Mouse (Mus musculus): ENCODE results near the gene Fau. TPM values are rescaled to one million over a fixed set of nuclear protein-coding genes. Genes with fewer than 3 reads are reported as not detected.

Fau gene
- polyA plus RNA-seq, 1 experiment from 2014 or later, result 512 TPM

GRCm38 (mm10) chr19:6104476-6104875 lies 46.8 kb downstream of the Fau start:
- no peak for ATAC-seq
- no peaks in the 10 kb centered on the region for H3K36me3 ChIP-seq (ENCODE audit: control insufficient read depth, insufficient read depth)
- H3K9ac ChIP-seq (replicated peaks; ENCODE audit: low read depth, low read length), result no peak overlapping the region
- H3K27me3 ChIP-seq (replicated peaks; ENCODE audit: control insufficient read depth, insufficient read depth, low read length), result no peaks in the 10 kb centered on the region
- no peaks in the 10 kb centered on the region for H3K4me1 ChIP-seq (replicated peaks; ENCODE audit: control insufficient read depth, insufficient read depth, low read length)
- H3K4me2 ChIP-seq (ENCODE audit: low read length), result no peak overlapping the region
- H3K4me3 ChIP-seq (replicated peaks; ENCODE audit: low read length), result no peak overlapping the region
- H3K27ac ChIP-seq (ENCODE audit: low read length), result no peak overlapping the region
- no peaks in the 10 kb centered on the region for H3K9me3 ChIP-seq (ENCODE audit: control insufficient read depth, low read length)
- WGBS, result 81% methylated on average over 4 of the region's 4 CpGs

- Histone ChIP-seq H3K9ac (replicated peaks; ENCODE audit: low read depth, low read length) (no peak within 1 kb of the TSS), H3K36me3 (ENCODE audit: control insufficient read depth, insufficient read depth) (no peaks in the 10 kb centered on the region), H3K4me2 (ENCODE audit: low read length) (no peak within 1 kb of the TSS), H3K4me3 (replicated peaks; ENCODE audit: low read length) (no peak within 1 kb of the TSS), H3K27ac (ENCODE audit: low read length) (no peak within 1 kb of the TSS), H3K4me1 (replicated peaks; ENCODE audit: control insufficient read depth, insufficient read depth, low read length) (no peaks in the 10 kb centered on the region), H3K9me3 (ENCODE audit: control insufficient read depth, low read length) (no peaks in the 10 kb centered on the region), H3K27me3 (replicated peaks; ENCODE audit: control insufficient read depth, insufficient read depth, low read length) (no peaks in the 10 kb centered on the region)
- no peak for ATAC-seq
- 88% methylated on average over 7 of the region's 7 CpGs for WGBS
These were observed 47.9 kb downstream of the Fau start, which contains the start of gene Naaladl1 for GRCm38 (mm10) chr19:6105586-6105985. Gene Naaladl1 (plus strand): TSS chr19:6105782.

Small RNA genes within 50 kb of the gene (microRNA-seq; reads per million reads assigned to microRNA genes)
- 1.7 reads per million for gene Mir6988

Other genes starting within 250 kb of the Fau start
- 20.9 and 21.5 TPM in 2 replicates for gene Frmd8, start 182.6 kb upstream of the Fau start, polyA plus RNA-seq (2015; fragmentation: Nextera tagmentation; extraction: Ambion mirVana)
- gene Slc25a45, start 180.0 kb upstream of the Fau start, polyA plus RNA-seq (2015; fragmentation: Nextera tagmentation; extraction: Ambion mirVana), result 1.5 and 2.0 TPM in 2 replicates
- 11.0 and 13.7 TPM in 2 replicates for gene Tigd3, start 163.7 kb upstream of the Fau start, polyA plus RNA-seq (2015; fragmentation: Nextera tagmentation; extraction: Ambion mirVana)
- gene Dpf2, start 144.8 kb upstream of the Fau start, polyA plus RNA-seq (2015; fragmentation: Nextera tagmentation; extraction: Ambion mirVana), result 124 and 126 TPM in 2 replicates
- gene Cdc42ep2, start 133.0 kb upstream of the Fau start, polyA plus RNA-seq (2015; fragmentation: Nextera tagmentation; extraction: Ambion mirVana), result 11.1 and 12.4 TPM in 2 replicates
- 31.9 and 34.2 TPM in 2 replicates for gene Pola2, start 93.6 kb upstream of the Fau start, polyA plus RNA-seq (2015; fragmentation: Nextera tagmentation; extraction: Ambion mirVana)
- not detected in 2 replicates for gene Slc22a20, start 71.7 kb upstream of the Fau start, polyA plus RNA-seq (2015; fragmentation: Nextera tagmentation; extraction: Ambion mirVana)
- 1.3 and 2.2 TPM in 2 replicates for gene Capn1, start 41.9 kb upstream of the Fau start, polyA plus RNA-seq (2015; fragmentation: Nextera tagmentation; extraction: Ambion mirVana)
- gene Syvn1, start 11.3 kb upstream of the Fau start, polyA plus RNA-seq (2015; fragmentation: Nextera tagmentation; extraction: Ambion mirVana), result 22.6 and 30.3 TPM in 2 replicates
- 65.0 and 74.0 TPM in 2 replicates for gene Mrpl49, start 59 bp upstream of the Fau start, polyA plus RNA-seq (2015; fragmentation: Nextera tagmentation; extraction: Ambion mirVana)
- gene Znhit2, start 3.3 kb downstream of the Fau start, polyA plus RNA-seq (2015; fragmentation: Nextera tagmentation; extraction: Ambion mirVana), result 30.1 and 31.0 TPM in 2 replicates
- gene Tm7sf2, start 10.5 kb downstream of the Fau start, polyA plus RNA-seq (2015; fragmentation: Nextera tagmentation; extraction: Ambion mirVana), result 34.0 and 41.3 TPM in 2 replicates
- 85.9 and 88.5 TPM in 2 replicates for gene Vps51, start 19.4 kb downstream of the Fau start, polyA plus RNA-seq (2015; fragmentation: Nextera tagmentation; extraction: Ambion mirVana)
- gene Tmem262, start 22.2 kb downstream of the Fau start, polyA plus RNA-seq (2015; fragmentation: Nextera tagmentation; extraction: Ambion mirVana), result not detected in 2 replicates
- gene Gm28374, start 24.4 kb downstream of the Fau start, polyA plus RNA-seq (2015; fragmentation: Nextera tagmentation; extraction: Ambion mirVana), result 2.1 and 3.1 TPM in 2 replicates
- gene Zfpl1, start 27.1 kb downstream of the Fau start, polyA plus RNA-seq (2015; fragmentation: Nextera tagmentation; extraction: Ambion mirVana), result 83.3 and 85.7 TPM in 2 replicates
- gene Cdca5, start 27.1 kb downstream of the Fau start, polyA plus RNA-seq (2015; fragmentation: Nextera tagmentation; extraction: Ambion mirVana), result 16.5 and 16.7 TPM in 2 replicates
- gene AC131692.1, start 36.6 kb downstream of the Fau start, polyA plus RNA-seq (2015; fragmentation: Nextera tagmentation; extraction: Ambion mirVana), result not detected in 2 replicates
- 0.35 and 0.58 TPM in 2 replicates for gene Naaladl1, start 47.9 kb downstream of the Fau start, polyA plus RNA-seq (2015; fragmentation: Nextera tagmentation; extraction: Ambion mirVana)
- 46.4 and 50.5 TPM in 2 replicates for gene Sac3d1, start 60.8 kb downstream of the Fau start, polyA plus RNA-seq (2015; fragmentation: Nextera tagmentation; extraction: Ambion mirVana)
- gene Snx15, start 70.5 kb downstream of the Fau start, polyA plus RNA-seq (2015; fragmentation: Nextera tagmentation; extraction: Ambion mirVana), result 40.3 and 50.1 TPM in 2 replicates
- gene Batf2, start 83.1 kb downstream of the Fau start, polyA plus RNA-seq (2015; fragmentation: Nextera tagmentation; extraction: Ambion mirVana), result not detected in 2 replicates
- 69.9 and 92.6 TPM in 2 replicates for gene Arl2, start 83.7 kb downstream of the Fau start, polyA plus RNA-seq (2015; fragmentation: Nextera tagmentation; extraction: Ambion mirVana)
- not detected in 2 replicates for gene Majin, start 126.5 kb downstream of the Fau start, polyA plus RNA-seq (2015; fragmentation: Nextera tagmentation; extraction: Ambion mirVana)
- gene Gpha2, start 168.5 kb downstream of the Fau start, polyA plus RNA-seq (2015; fragmentation: Nextera tagmentation; extraction: Ambion mirVana), result not detected in 2 replicates
- 106 and 117 TPM in 2 replicates for gene Ppp2r5b, start 178.0 kb downstream of the Fau start, polyA plus RNA-seq (2015; fragmentation: Nextera tagmentation; extraction: Ambion mirVana)
- 11.2 and 13.1 TPM in 2 replicates for gene Atg2a, start 183.8 kb downstream of the Fau start, polyA plus RNA-seq (2015; fragmentation: Nextera tagmentation; extraction: Ambion mirVana)
- 105 and 106 TPM in 2 replicates for gene Ehd1, start 218.9 kb downstream of the Fau start, polyA plus RNA-seq (2015; fragmentation: Nextera tagmentation; extraction: Ambion mirVana)
- 0.52 and 1.1 TPM in 2 replicates for gene Cdc42bpg, start 248.6 kb downstream of the Fau start, polyA plus RNA-seq (2015; fragmentation: Nextera tagmentation; extraction: Ambion mirVana)